Mouse (Mus musculus): ENCODE results near the gene C130074G19Rik.
A peak's percentile ranks its signal among the peaks of the same experiment; 100 is the strongest.

Gene C130074G19Rik

DNA sequence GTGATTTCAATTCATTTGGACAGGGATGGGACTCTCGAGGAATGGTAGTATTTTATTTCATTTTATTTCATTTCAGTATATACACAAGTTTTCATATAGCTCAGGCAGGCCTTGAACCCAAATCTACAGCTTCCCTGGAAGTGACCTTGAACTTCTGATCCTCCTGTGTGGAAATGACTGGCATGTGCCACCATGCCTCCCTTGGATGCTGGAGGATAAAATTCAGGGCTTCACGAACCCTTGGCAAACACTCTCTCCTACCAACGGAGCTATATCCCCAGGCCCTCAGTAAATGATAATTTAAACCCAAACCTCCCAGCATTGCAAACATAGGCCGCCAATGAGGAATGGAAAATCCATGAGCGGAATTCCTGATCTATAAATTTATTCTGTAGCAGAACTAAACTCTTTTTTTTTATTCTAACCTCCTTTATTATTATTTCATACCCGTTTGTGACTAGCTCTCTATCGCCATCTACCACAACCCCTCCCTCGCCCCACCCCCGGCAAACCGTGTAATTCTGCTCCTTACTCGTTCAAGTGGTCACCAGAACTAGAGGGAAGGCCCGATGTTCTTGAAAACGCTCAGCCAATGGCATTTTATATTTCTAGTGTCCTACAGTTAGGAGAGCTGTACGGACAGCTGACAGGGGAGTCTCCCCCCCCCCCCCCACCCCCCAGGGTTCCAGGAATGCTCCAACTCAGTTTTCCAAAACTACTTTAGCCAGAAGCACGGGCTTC is 38.5 kb downstream of the C130074G19Rik start:
- no peak for DNase-seq (ENCODE audit: low spot score in 2 of 2)

DNA sequence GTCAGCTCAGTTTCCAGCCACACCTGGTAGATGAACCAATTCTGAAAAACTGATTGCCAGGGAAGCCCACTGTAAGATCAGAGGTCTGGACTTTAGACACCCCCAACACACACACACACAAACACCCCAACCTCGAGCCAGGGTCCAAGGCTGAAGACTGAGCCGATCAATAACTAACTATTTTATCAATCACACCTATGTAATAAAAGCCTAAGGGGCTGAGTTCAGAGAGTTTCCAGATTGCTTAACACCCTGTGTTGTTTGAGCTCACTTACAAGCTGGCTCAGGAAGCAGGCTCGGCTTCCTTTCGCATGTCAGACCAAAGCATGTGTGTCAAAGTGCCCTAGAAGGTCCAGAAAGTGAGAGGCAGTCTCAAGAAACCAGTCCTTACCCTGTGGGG is 45.4 kb downstream of the C130074G19Rik start:
- DNase-seq (ENCODE audit: low spot score in 2 of 2): no peak

DNA sequence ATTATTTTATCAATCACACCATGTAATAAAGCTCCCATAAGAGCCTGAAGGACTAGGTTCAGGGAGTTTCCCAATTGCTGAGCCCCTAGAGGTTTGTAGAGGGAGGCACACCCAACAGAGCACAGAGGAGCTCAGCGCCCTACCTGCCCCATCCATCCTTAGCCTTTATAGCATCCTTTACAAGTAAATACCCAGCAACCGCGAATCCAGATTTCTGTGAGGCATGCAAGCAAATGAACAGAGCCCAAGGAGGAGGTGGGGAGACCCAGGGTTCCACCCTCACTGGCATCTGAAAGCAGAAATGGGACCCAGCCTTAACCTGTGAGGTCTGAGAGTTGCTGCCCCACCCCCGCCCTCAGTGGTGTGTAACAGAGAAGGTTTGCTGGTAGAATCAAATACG is 46.7 kb downstream of the C130074G19Rik start:
- no peak for DNase-seq (ENCODE audit: low spot score in 2 of 2)

DNA sequence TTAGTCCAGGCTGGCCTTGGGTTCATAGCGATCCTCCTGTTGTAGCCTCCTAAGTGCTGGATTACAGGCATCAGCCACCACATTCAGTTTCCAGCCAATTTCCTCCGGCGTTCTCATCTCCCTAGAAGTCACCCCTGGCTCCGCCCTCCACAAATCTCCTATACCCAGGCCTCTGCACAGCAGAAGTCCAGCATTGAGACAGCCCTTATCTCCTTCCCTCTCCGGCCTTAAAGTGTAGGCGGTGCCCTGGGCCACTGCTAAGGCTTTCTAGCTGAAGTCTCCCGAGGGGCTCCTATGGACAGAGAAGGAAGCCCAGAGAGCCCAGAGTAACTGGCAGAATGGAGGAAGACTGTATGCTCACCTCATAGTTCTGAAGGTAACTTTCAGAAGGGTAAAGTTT is 49.5 kb downstream of the C130074G19Rik start:
- DNase-seq (ENCODE audit: low spot score in 2 of 2): no peak

DNA sequence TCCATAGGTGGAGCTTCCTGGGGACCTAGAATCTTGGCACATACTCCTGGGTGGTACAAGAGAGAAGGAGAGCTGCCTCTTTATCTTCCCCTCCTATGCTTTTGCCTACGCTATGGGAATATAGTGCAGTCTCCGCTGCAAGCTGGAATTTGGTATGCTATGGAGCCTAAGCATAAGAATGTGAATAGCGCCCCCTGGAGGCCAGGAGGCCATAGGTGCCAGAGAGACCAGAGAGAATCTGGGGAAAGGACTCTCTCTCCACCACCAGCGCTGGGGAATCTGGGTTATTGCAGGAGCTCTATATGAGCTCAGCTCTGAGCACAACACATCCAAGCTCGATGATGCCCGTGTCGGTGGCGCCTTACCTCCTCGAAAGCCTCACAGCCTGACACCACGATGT is 50.8 kb downstream of the C130074G19Rik start:
- DNase-seq (ENCODE audit: low spot score in 2 of 2): no peak

DNA sequence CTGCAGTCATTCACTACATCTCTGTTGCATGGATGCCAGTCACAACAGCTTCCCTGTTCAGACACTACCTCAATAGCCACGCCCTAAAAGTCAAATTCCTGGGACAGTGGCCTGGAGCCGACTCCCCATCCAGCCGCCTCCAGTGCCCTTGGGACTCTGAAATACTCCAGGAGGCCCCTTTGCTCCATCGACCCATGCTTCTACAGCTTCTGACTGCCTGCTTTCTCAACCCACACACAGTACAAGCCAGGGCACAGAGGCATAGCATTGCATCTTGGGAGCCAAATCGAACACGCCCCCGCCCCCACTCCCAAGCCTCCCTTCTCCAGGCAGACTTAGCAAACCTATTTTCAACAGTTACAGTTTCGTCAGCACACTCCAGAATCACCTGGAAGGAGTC is 53.1 kb downstream of the C130074G19Rik start:
- DNase-seq (ENCODE audit: low spot score in 2 of 2): no peak

DNA sequence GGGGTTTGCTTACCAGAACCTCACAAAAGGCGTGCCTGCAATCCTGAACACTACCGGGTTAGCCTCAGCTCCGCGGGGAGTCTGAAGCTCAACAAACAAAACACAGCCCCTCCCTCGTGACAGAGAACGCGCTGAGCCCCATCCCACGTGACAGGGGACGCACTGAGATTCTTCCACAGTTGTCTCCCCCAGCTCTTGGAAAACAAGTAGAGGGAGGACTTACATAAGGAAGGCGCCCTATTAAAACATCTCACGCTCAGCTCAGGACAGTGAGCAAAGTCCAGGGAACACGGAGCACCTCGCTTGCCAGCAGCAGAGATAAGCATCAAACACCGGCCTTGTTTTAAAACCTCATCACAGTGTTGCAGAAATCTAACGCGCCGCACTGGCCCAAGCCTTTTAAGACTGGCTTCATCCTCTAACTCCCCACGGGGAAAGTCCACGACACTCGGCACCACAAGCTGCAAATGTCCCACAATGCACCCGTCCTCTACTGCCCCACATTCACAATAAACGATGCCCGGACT is 55.8 kb downstream of the C130074G19Rik start:
- DNase-seq (ENCODE audit: low spot score in 2 of 2): peak in 1 of 2 experiments; percentile 37

DNA sequence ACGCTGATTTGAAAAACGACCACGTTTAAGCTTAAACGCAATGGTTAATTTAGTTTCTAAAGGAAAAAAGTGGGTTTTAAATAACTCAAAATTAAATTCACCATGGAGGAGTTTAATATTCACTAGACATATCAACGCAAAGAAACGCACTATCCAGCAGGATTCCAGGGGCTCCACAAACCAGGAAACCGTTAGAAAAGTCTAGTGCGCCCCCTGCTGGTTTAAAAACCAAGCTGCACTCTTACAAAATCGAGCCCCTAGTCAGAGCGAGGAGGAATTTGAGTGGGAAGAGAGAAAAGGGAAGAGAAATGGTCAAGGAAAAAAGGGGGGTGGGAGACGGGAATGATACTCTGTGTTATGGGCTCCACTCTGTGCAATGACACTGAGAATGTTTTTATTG is 57.9 kb downstream of the C130074G19Rik start:
- DNase-seq (ENCODE audit: low spot score in 2 of 2): no peak

DNA sequence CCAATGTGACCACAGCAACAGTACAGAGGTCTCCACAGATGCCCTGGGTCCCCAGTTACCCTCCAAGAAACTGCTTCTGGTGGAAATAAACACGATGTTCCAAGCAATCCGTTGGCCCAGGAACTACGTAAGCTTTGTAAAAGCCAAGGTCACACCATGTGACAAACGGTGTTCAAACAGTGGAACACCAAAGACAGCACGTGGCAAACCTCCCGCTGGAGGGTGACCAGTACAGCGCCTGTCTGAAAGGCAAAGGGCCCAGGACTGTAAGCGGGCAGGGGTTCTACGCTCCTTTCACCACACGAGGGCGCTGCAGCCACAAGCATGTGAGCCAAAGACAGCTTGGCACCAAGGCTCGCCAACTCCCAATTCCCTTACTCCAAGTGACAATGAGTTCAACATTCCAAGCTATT is 58.6 kb downstream of the C130074G19Rik start:
- DNase-seq (ENCODE audit: low spot score in 2 of 2): peak; percentile 79 to 95

DNA sequence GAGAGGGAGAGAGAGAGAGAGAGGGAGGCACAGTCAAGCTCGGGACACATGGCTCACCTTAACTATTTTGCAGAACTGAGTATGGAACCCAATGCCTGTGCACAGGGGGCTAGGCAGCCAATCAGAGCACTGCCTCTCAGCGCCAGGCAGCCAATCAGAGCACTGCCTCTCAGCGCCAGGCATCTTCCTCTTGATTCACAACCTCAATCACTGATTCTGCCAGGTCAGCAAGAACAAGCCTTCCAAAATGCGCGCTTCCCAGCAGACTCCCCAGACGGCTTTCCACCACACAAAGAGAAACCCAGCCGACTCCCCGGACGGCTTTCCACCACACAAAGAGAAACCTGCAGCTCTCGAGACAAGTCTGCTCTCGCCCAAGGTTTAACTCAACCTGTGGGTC is 60.3 kb downstream of the C130074G19Rik start:
- DNase-seq (ENCODE audit: low spot score in 2 of 2): no peak
